Mouse (Mus musculus): ENCODE data around the gene Acsl1. TPM values are rescaled to one million over a fixed set of nuclear protein-coding genes. Genes with fewer than 3 reads are reported as not detected.

The Acsl1 gene
- total and polyA plus RNA-seq, 3 experiments = 26.2 to 33.9 TPM; not detected in 1

GRCm38 (mm10) chr8:46585576-46585975 is 114.7 kb downstream of the Acsl1 start (continued):
- no peak for TF ChIP-seq BHLHE40 (IDR thresholded peaks at IDR 0.05; ENCODE audit: borderline replicate concordance, low read depth, low read length)
- no peak for TF ChIP-seq SMC3 (IDR thresholded peaks at IDR 0.05; ENCODE audit: low read depth, low read length)

Other genes starting within 250 kb of the Acsl1 start
- gene Helt, start 176.4 kb upstream of the Acsl1 start, total RNA-seq (2012; rRNA removed) = not detected in 2 replicates
- gene Helt, start 176.4 kb upstream of the Acsl1 start, polyA plus RNA-seq (2012; ENCODE audit: insufficient read depth in 1 of 2, insufficient read length in 2 of 2, low read depth in 1 of 2, low replicate concordance in 2 of 2, missing spikeins in 1 of 2) = not detected
- gene Cenpu, start 81.0 kb downstream of the Acsl1 start, total RNA-seq (2012; rRNA removed) = 20.6 and 30.7 TPM in 2 replicates
- gene Cenpu, start 81.0 kb downstream of the Acsl1 start, polyA plus RNA-seq (2012; ENCODE audit: insufficient read depth in 1 of 2, insufficient read length in 2 of 2, low read depth in 1 of 2, low replicate concordance in 2 of 2, missing spikeins in 1 of 2) = 100 to 1,000 TPM in 1 of 2 experiments, 10 to 100 TPM in 1; 42.5 to 446 TPM
- 7.1 and 7.7 TPM in 2 replicates for gene Primpol, start 146.2 kb downstream of the Acsl1 start, total RNA-seq (2012; rRNA removed)
- 10 to 100 TPM in 1 of 2 experiments, not detected in 1; 11.6 TPM for gene Primpol, start 146.2 kb downstream of the Acsl1 start, polyA plus RNA-seq (2012; ENCODE audit: insufficient read depth in 1 of 2, insufficient read length in 2 of 2, low read depth in 1 of 2, low replicate concordance in 2 of 2, missing spikeins in 1 of 2)
- gene Casp3, start 146.3 kb downstream of the Acsl1 start, total RNA-seq (2012; rRNA removed) = 185 and 187 TPM in 2 replicates
- 100 to 1,000 TPM in 1 of 2 experiments, 10 to 100 TPM in 1; 74.7 to 157 TPM for gene Casp3, start 146.3 kb downstream of the Acsl1 start, polyA plus RNA-seq (2012; ENCODE audit: insufficient read depth in 1 of 2, insufficient read length in 2 of 2, low read depth in 1 of 2, low replicate concordance in 2 of 2, missing spikeins in 1 of 2)